Mouse (Mus musculus): Measurements from ENCODE around the gene Pip4k2c. TPM values are rescaled to one million over a fixed set of nuclear protein-coding genes. Genes with fewer than 3 reads are reported as not detected.

Pip4k2c gene
- polyA plus RNA-seq, 1 experiment from 2014 or later, result 17.0 TPM

- no peak for ATAC-seq (ENCODE audit: low FRiP score, low read depth)
- H3K36me3 ChIP-seq, result peaks cover 73% of the 10 kb centered on the region
- no peak overlapping the region for H3K4me2 ChIP-seq (replicated peaks)
- peaks cover 9% of the 10 kb centered on the region for H3K4me1 ChIP-seq
- no peaks in the 10 kb centered on the region for H3K9me3 ChIP-seq
- H3K9ac ChIP-seq (replicated peaks), result no peak overlapping the region
- H3K4me3 ChIP-seq, result no peak overlapping the region
- H3K27me3 ChIP-seq, result no peaks in the 10 kb centered on the region
- no peak overlapping the region for H3K27ac ChIP-seq (replicated peaks)
- WGBS, result 92% methylated on average over 10 of the region's 10 CpGs
Measured at GRCm38 (mm10) chr10:127205373-127205772, 6.0 kb downstream of the Pip4k2c start.

GRCm38 (mm10) chr10:127204589-127204988 is 6.8 kb downstream of the Pip4k2c start:
- H3K9me3 ChIP-seq, result no peaks in the 10 kb centered on the region
- peaks cover 1% of the 10 kb centered on the region; the same call in 1 of the 2 replicates for H3K4me1 ChIP-seq
- no peak overlapping the region for H3K4me2 ChIP-seq (replicated peaks)
- no peak overlapping the region for H3K27ac ChIP-seq (replicated peaks)
- H3K36me3 ChIP-seq, result peaks cover 79% of the 10 kb centered on the region
- H3K9ac ChIP-seq (replicated peaks), result no peak overlapping the region
- no peak overlapping the region for H3K4me3 ChIP-seq
- 92% methylated on average over 5 of the region's 5 CpGs for WGBS
- no peak for ATAC-seq (ENCODE audit: low FRiP score, low read depth)
- H3K27me3 ChIP-seq, result no peaks in the 10 kb centered on the region

- Histone ChIP-seq H3K27ac (replicated peaks) (no peak overlapping the region), H3K27me3 (no peaks in the 10 kb centered on the region), H3K4me3 (no peak overlapping the region), H3K9me3 (no peaks in the 10 kb centered on the region), H3K4me1 (no peaks in the 10 kb centered on the region), H3K4me2 (replicated peaks) (no peak overlapping the region), H3K36me3 (peaks cover 87% of the 10 kb centered on the region), H3K9ac (replicated peaks) (no peak overlapping the region)
- no peak for ATAC-seq (ENCODE audit: low FRiP score, low read depth)
- WGBS, result 88% methylated on average over 3 of the region's 3 CpGs
Measured at GRCm38 (mm10) chr10:127203106-127203505, 8.3 kb downstream of the Pip4k2c start.

GRCm38 (mm10) chr10:127200279-127200678 is 11.1 kb downstream of the Pip4k2c start:
- 84% methylated on average over 8 of the region's 8 CpGs for WGBS
- Histone ChIP-seq H3K9ac (replicated peaks) (no peak overlapping the region), H3K27me3 (no peaks in the 10 kb centered on the region), H3K36me3 (peaks cover 67% of the 10 kb centered on the region), H3K4me2 (replicated peaks) (no peak overlapping the region), H3K9me3 (no peaks in the 10 kb centered on the region), H3K4me1 (peaks cover 8% of the 10 kb centered on the region), H3K27ac (replicated peaks) (no peak overlapping the region), H3K4me3 (no peak overlapping the region)
- ATAC-seq (ENCODE audit: low FRiP score, low read depth), result no peak

- H3K27ac ChIP-seq (replicated peaks), result no peak overlapping the region
- peaks cover 14% of the 10 kb centered on the region for H3K4me1 ChIP-seq
- no peaks in the 10 kb centered on the region for H3K27me3 ChIP-seq
- peaks cover 59% of the 10 kb centered on the region for H3K36me3 ChIP-seq
- 83% methylated on average over 11 of the region's 11 CpGs for WGBS
- no peaks in the 10 kb centered on the region for H3K9me3 ChIP-seq
- H3K4me2 ChIP-seq (replicated peaks), result no peak overlapping the region
- no peak for ATAC-seq (ENCODE audit: low FRiP score, low read depth)
- 0 out of 2 replicates have a peak overlapping the region, but pooled peaks have one; percentile 24 for H3K9ac ChIP-seq (replicated peaks)
- no peak overlapping the region for H3K4me3 ChIP-seq
Measured at GRCm38 (mm10) chr10:127199474-127199873, 11.9 kb downstream of the Pip4k2c start.

GRCm38 (mm10) chr10:127199068-127199467 is 12.3 kb downstream of the Pip4k2c start:
- 76% methylated on average over 5 of the region's 5 CpGs for WGBS
- H3K9ac ChIP-seq (replicated peaks), result no peak overlapping the region

GRCm38 (mm10) chr10:127198492-127198891 is 12.9 kb downstream of the Pip4k2c start:
- Histone ChIP-seq H3K4me3 (no peak overlapping the region), H3K4me1 (peaks cover 18% of the 10 kb centered on the region), H3K9me3 (no peaks in the 10 kb centered on the region), H3K27ac (replicated peaks) (no peak overlapping the region), H3K4me2 (replicated peaks) (no peak overlapping the region), H3K9ac (replicated peaks) (no peak overlapping the region), H3K36me3 (peaks cover 52% of the 10 kb centered on the region), H3K27me3 (no peaks in the 10 kb centered on the region)
- 74% methylated on average over 2 of the region's 2 CpGs for WGBS
- ATAC-seq (ENCODE audit: low FRiP score, low read depth), result no peak

More at GRCm38 (mm10) chr10:127199068-127199467, 12.3 kb downstream of the Pip4k2c start:
- Histone ChIP-seq H3K4me1 (peaks cover 18% of the 10 kb centered on the region), H3K36me3 (peaks cover 56% of the 10 kb centered on the region), H3K27ac (replicated peaks) (no peak overlapping the region), H3K9me3 (no peaks in the 10 kb centered on the region), H3K4me2 (replicated peaks) (no peak overlapping the region), H3K27me3 (no peaks in the 10 kb centered on the region), H3K4me3 (no peak overlapping the region)
- ATAC-seq (ENCODE audit: low FRiP score, low read depth), result no peak

GRCm38 (mm10) chr10:127197505-127198110 is 13.8 kb downstream of the Pip4k2c start:
- whole genome bisulfite sequencing, result 87% methylated on average over 11 of the region's 11 CpGs
- Histone ChIP-seq H3K9me3 (no peaks in the 10 kb centered on the region), H3K36me3 (peaks cover 52% of the 10 kb centered on the region), H3K9ac (replicated peaks) (no peak overlapping the region), H3K4me3 (no peak overlapping the region), H3K27me3 (no peaks in the 10 kb centered on the region), H3K4me1 (peaks cover 22% of the 10 kb centered on the region), H3K27ac (replicated peaks) (no peak overlapping the region), H3K4me2 (replicated peaks) (no peak overlapping the region)
- ATAC-seq (ENCODE audit: low FRiP score, low read depth), result no peak

GRCm38 (mm10) chr10:127197104-127197503 is 14.3 kb downstream of the Pip4k2c start:
- 90% methylated on average over 8 of the region's 8 CpGs for WGBS
- Histone ChIP-seq H3K9ac (replicated peaks) (no peak overlapping the region), H3K9me3 (no peaks in the 10 kb centered on the region), H3K4me1 (peaks cover 22% of the 10 kb centered on the region), H3K4me2 (replicated peaks) (no peak overlapping the region), H3K27ac (replicated peaks) (0 out of 2 replicates have a peak overlapping the region, but pooled peaks have one; percentile 90), H3K27me3 (no peaks in the 10 kb centered on the region), H3K36me3 (peaks cover 51% of the 10 kb centered on the region), H3K4me3 (no peak overlapping the region)
- ATAC-seq (ENCODE audit: low FRiP score, low read depth), result no peak

- Histone ChIP-seq H3K4me1 (peaks cover 23% of the 10 kb centered on the region), H3K9me3 (no peaks in the 10 kb centered on the region), H3K9ac (replicated peaks) (peak overlapping the region; percentile 96), H3K27me3 (peaks cover 1% of the 10 kb centered on the region; the same call in 1 of the 2 replicates), H3K36me3 (peaks cover 47% of the 10 kb centered on the region), H3K27ac (replicated peaks) (peak overlapping the region; percentile 90), H3K4me2 (replicated peaks) (peak overlapping the region; percentile 88), H3K4me3 (peak overlapping the region; percentile 91)
- 5% methylated on average over 4 of the region's 5 CpGs for WGBS
- ATAC-seq (ENCODE audit: low FRiP score, low read depth), result peak; percentile 35
Measured at GRCm38 (mm10) chr10:127196392-127196791, 15.0 kb downstream of the Pip4k2c start.

- peak within 1 kb of the TSS; percentile 88 for H3K4me2 ChIP-seq (replicated peaks)
- H3K27ac ChIP-seq (replicated peaks), result peak within 1 kb of the TSS; percentile 90
- H3K9ac ChIP-seq (replicated peaks), result peak within 1 kb of the TSS; percentile 96
- under 1% methylated on average over 25 of the region's 47 CpGs for WGBS
- no peaks in the 10 kb centered on the region for H3K9me3 ChIP-seq
- ATAC-seq (ENCODE audit: low FRiP score, low read depth), result peak; percentile 69
- H3K4me3 ChIP-seq, result peak within 1 kb of the TSS; percentile 91
- peaks cover 29% of the 10 kb centered on the region for H3K4me1 ChIP-seq
- H3K27me3 ChIP-seq, result peaks cover 4% of the 10 kb centered on the region; the same call in 1 of the 2 replicates
- peaks cover 50% of the 10 kb centered on the region for H3K36me3 ChIP-seq
Measured at GRCm38 (mm10) chr10:127195328-127196129, 15.9 kb downstream of the Pip4k2c start, which contains the start of gene Dtx3. Dtx3 (minus strand) TSS chr10:127195728.
